Mouse (Mus musculus): Measurements from ENCODE around the gene Pam.

Gene Pam

GRCm38 (mm10) chr1:98095246-98095990 is at the start of gene Pam:
TSS of gene Pam (minus strand) at chr1:98095646.
- peak; percentile 24 for DNase-seq (ENCODE audit: low spot score)

- DNase-seq (ENCODE audit: low spot score) = no peak
Observed at GRCm38 (mm10) chr1:98144845-98145244, 49.4 kb upstream of the Pam start.

DNA sequence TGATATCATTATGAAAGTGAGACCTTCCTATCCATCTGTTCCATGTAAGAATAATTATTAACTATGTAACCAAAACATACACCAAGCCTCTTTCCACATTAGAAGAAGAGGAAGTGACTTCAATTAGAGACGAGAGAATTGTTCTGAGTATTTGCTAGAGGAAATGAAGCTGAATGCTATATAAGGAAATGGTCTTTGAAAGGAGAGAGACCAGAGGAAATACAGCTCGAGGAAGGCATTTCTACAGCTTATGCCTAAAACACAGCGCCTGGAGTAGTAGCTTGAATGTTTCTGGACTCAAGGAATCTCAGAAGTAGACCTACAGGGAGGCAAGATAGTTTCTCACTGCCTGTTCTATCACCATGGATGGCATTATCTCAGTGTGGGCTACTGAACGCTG is 35.8 kb upstream of the Pam start:
- DNase-seq (ENCODE audit: low spot score) = no peak

- DNase-seq (ENCODE audit: low spot score) = no peak
Observed at GRCm38 (mm10) chr1:98129561-98130347, 34.3 kb upstream of the Pam start.

- no peak for DNase-seq (ENCODE audit: low spot score)
Observed at GRCm38 (mm10) chr1:98129111-98129510, 33.7 kb upstream of the Pam start.

- DNase-seq (ENCODE audit: low spot score) = no peak
Observed at GRCm38 (mm10) chr1:98128338-98129096, 33.1 kb upstream of the Pam start.

GRCm38 (mm10) chr1:98126268-98126667 is 30.8 kb upstream of the Pam start:
- no peak for DNase-seq (ENCODE audit: low spot score)

DNA sequence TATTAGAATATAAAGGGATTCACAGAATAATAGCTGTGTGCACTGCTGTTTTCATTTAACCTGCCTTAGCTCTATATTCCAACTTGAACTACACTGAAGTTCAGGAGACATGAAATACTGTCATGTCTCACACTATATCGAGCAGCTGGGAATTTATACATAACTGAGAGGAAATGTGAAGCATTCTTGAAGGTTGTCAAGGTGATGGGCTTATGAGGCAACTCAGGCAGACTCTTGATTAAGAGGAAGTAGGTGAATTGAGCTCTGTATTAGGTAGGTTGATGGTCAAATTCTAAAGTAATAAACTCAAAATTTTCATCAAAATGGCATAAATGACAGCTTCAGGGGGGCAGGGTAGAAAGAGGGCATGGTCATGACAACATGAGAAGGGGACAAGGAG is 29.3 kb upstream of the Pam start:
- DNase-seq (ENCODE audit: low spot score) = no peak

DNA sequence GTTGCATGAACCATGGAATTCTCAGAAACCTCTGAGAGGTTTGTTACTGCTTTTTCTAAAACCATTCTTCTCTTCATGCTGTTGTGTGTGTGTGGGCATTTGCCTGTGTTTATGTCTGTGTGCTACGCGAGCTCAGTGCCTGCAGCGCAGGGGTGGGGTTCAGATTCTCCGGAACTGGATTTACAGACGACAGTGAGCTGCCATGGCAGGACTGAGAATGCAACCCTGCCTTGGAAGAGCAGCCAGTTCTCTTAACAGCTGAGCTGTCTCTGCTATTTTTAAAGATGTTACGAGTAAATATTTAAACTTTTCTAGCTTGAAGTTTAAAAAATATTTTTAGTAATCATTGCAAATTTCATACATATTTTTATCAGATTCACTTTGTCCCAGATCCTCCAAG is 24.1 kb upstream of the Pam start:
- no peak for DNase-seq (ENCODE audit: low spot score)

- no peak for DNase-seq (ENCODE audit: low spot score)
Observed at GRCm38 (mm10) chr1:98107599-98107998, 12.2 kb upstream of the Pam start.

- DNase-seq (ENCODE audit: low spot score) = no peak
Observed at GRCm38 (mm10) chr1:98099441-98099840, 4.0 kb upstream of the Pam start.

DNA sequence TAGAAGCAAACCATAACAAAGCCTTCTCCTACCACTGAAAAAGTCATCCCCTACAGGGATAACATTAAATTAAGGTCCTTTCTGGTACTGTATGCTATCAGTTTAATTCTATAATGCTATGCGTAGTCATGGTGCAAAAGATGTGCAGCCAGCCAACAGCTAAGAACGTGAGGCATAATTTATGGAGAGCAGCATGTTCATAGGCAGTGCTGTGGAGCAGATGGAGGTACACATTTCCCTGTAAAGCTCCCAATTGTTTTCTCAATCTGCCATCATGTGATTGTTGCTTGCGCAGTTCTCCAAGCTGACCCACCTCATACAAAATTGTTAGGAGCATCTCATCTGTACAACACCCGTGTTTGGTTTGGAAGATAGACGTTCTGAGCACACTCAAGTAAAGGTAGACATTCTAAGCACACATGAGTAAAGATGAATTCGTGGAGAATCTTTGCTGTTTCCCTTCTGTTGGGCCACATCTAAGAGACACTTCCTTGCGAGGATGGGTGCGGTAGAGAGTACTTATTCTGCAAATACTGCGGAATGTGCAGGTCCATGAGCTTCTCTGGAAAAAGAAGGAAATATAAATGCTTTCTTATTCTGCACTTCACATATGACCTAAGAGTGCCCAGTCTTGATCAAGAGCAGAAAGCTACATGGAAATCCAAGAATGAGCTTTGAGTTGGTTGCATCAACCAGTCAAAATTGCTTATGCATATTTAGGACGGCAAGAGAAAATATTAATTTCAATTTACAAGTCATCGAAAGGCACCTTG is 2.7 kb upstream of the Pam start:
- DNase-seq (ENCODE audit: low spot score) = no peak

- no peak for DNase-seq (ENCODE audit: low spot score)
Observed at GRCm38 (mm10) chr1:98096396-98096935, 1.0 kb upstream of the Pam start.

DNA sequence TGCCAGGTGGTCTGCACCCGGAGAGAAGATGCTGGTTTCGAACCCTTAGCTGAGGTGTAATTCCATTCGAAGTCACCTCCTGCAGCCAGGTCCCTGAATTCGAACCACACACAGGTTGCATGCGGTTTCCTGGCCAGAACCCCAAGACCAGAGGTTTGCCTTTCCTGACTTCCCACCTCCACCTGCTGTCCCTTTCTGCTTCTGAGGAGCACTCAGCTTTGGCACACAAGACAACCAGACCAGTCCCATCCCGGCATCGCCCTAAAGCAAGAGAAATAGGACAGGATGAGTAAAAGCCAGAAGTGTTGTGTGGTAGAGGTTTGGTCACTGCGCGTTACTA is 515 bp upstream of the Pam start:
- DNase-seq (ENCODE audit: low spot score) = no peak

DNA sequence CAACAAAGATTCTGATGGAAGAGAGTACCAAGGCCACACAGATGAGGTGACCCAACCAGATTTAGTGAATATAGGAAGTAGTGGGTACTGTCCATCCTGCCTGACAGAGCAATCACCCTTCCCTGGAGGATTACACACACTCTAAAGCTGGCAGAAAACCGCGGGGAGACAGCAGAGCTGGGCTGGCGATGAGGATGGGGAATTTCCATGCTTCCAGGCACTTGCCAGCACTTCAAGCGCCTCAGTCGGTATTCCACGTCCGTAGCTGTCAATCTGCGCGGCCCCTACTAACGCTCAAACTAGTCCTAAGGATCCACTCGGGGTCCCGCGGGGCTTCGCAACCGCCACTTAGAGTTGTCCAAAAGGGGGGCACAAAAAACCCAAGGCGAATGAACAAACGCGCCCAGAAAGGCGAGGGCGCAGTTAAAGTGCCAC is 618 bp downstream of the Pam start:
- DNase-seq (ENCODE audit: low spot score) = no peak

DNA sequence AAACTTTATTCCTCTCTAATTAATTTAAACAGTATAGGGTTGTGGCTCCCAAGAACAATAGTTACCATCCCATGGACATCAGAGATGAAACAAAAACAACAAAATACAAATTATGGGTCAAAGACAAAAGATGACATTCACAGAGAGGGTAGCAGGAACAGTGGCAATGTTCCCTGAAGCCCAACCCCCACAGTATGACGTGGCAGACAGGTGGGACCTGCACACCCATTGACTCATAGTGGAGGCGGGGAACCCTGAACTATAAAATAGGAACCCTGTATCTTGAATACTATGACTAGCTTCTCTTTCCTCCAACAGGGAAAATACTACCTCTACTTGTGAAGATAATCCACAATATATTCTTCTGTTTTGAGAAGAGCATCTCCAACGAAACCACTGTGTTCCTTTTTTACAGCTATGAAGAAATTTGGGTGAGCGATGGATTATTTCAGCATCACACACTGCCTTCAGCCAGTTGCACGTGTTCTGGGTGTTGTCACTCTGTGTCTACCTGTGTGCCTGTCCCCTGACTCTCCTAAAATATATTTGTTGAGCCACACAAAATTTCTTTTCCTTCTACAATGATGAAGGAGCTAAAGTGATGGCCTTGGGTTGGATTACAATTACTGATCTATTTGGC is 6.0 kb downstream of the Pam start:
- no peak for DNase-seq (ENCODE audit: low spot score)

GRCm38 (mm10) chr1:98086456-98086855 is 9.0 kb downstream of the Pam start:
- DNase-seq (ENCODE audit: low spot score) = no peak

DNA sequence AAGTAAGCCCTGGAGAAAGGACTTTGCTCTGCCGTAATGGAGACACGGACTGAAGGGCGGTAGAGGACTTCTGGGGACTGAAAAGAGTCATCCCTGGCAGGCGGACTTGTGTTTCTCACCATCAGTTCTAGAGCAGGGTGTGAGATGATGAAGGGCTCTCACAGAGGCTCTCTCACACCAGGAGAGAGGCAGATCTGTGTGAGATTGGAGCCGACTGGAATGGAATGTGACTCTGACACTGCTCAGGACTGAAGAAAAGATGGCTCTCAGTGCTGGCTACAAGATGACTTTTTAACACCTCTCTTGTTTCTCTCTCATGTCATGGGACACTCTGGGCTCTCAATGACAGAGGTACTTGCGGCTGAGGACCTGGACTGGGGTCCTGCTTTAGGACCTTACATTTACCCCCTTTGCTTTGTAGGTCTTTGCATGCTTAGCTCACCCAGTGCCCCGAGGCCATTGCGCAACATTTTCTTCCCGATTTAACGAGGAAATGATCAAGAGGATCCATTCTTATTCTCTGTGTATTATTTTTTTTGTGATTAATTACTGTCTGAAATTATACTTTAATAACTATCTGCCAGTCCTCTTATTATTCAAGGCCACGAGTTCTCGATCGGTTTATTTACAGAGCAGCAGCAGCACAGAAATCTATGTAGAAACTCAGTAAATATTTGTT is 10.7 kb downstream of the Pam start:
- DNase-seq (ENCODE audit: low spot score) = no peak

GRCm38 (mm10) chr1:98083508-98083907 is 11.9 kb downstream of the Pam start:
- no peak for DNase-seq (ENCODE audit: low spot score)

DNA sequence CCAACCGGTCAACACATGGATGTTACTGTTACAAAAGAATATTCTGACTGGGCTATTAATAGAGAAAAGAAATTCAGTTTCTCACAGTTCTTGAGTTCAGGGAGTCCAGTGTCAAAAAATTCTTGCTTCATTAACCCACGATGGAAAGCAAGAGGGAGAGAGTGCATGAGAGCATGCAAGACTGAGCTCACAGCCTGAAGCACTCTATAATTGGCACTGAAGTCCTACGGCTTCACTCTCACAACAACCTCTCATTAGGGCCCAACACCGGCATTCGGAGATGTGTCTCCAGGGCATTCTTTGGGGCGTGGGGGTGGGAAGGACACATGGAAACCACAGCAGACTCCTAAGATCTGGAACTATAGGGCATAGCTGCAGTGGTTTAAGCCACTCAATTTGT is 12.5 kb downstream of the Pam start:
- no peak for DNase-seq (ENCODE audit: low spot score)

DNA sequence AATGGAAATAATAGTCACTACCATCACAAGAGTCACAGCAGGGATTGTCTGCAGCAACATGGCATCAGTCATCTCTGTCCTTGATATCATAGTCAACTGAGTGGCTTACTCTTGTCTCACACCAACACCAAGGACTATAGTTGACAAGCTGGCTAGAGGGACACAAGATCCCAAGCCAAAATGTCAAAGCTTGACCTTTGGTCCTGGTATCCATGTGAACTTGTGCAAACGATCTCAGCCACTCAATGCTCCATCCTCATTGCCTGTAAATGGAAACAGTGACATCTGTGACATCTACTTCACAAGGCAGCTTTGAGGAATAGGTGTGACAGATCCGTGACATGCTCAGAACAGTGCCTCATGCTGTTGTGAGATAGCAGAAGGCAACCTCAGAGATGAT is 15.0 kb downstream of the Pam start:
- no peak for DNase-seq (ENCODE audit: low spot score)
